Mouse (Mus musculus): ENCODE results near the gene Olfr157. TPM values are rescaled to one million over a fixed set of nuclear protein-coding genes. Genes with fewer than 3 reads are reported as not detected.

The Olfr157 gene
- polyA plus RNA-seq (2016; fragmentation: Nextera tagmentation; extraction: Ambion mirVana): not detected in 2 replicates

- H3K9me3 ChIP-seq (replicated peaks): no peaks in the 10 kb centered on the region
- 58% methylated on average over 1 of the region's 1 CpGs for WGBS
- peaks cover 3% of the 10 kb centered on the region; the same call in 1 of the 2 replicates for H3K4me1 ChIP-seq
- H3K4me3 ChIP-seq: no peak within 1 kb of the TSS
- H3K27ac ChIP-seq: no peak within 1 kb of the TSS
- H3K36me3 ChIP-seq: no peaks in the 10 kb centered on the region
- no peak for DNase-seq (ENCODE audit: low spot score)
- no peaks in the 10 kb centered on the region for H3K27me3 ChIP-seq (ENCODE audit: low read depth, poor library complexity, severe bottlenecking)
Observed at GRCm38 (mm10) chr4:43840101-43840500, at the start of gene Olfr157. TSS of gene Olfr157 (minus strand) at chr4:43840201.

- Histone ChIP-seq H3K27ac (peak overlapping the region; percentile 83), H3K27me3 (ENCODE audit: low read depth, poor library complexity, severe bottlenecking) (no peaks in the 10 kb centered on the region), H3K9me3 (replicated peaks) (no peaks in the 10 kb centered on the region), H3K4me1 (peaks cover 43% of the 10 kb centered on the region), H3K36me3 (peaks cover 13% of the 10 kb centered on the region), H3K4me3 (peak overlapping the region; percentile 26)
- 11% methylated on average over 4 of the region's 4 CpGs for WGBS
- peak; percentile 58 for DNase-seq (ENCODE audit: low spot score)
Observed at GRCm38 (mm10) chr4:43884196-43884595, 44.2 kb upstream of the Olfr157 start.

GRCm38 (mm10) chr4:43879566-43879965 lies 39.6 kb upstream of the Olfr157 start:
- DNase-seq (ENCODE audit: low spot score): no peak

GRCm38 (mm10) chr4:43878121-43878776 lies 38.2 kb upstream of the Olfr157 start:
- Histone ChIP-seq H3K4me1 (peaks cover 50% of the 10 kb centered on the region), H3K27me3 (ENCODE audit: low read depth, poor library complexity, severe bottlenecking) (no peaks in the 10 kb centered on the region), H3K9me3 (replicated peaks) (no peaks in the 10 kb centered on the region), H3K27ac (0 out of 2 replicates have a peak overlapping the region, but pooled peaks have one; percentile 20), H3K4me3 (no peak overlapping the region), H3K36me3 (no peaks in the 10 kb centered on the region)
- WGBS: 35% methylated on average over 5 of the region's 5 CpGs
- DNase-seq (ENCODE audit: low spot score): no peak

More at GRCm38 (mm10) chr4:43879566-43879965, 39.6 kb upstream of the Olfr157 start:
- H3K27ac ChIP-seq: no peak overlapping the region
- 75% methylated on average over 6 of the region's 6 CpGs for WGBS
- no peaks in the 10 kb centered on the region for H3K36me3 ChIP-seq
- H3K9me3 ChIP-seq (replicated peaks): no peaks in the 10 kb centered on the region
- H3K4me1 ChIP-seq: peaks cover 61% of the 10 kb centered on the region
- H3K27me3 ChIP-seq (ENCODE audit: low read depth, poor library complexity, severe bottlenecking): no peaks in the 10 kb centered on the region
- H3K4me3 ChIP-seq: no peak overlapping the region

- Histone ChIP-seq H3K4me3 (no peak overlapping the region), H3K4me1 (peaks cover 44% of the 10 kb centered on the region), H3K36me3 (no peaks in the 10 kb centered on the region), H3K27me3 (ENCODE audit: low read depth, poor library complexity, severe bottlenecking) (no peaks in the 10 kb centered on the region), H3K9me3 (replicated peaks) (no peaks in the 10 kb centered on the region), H3K27ac (no peak overlapping the region)
- no peak for DNase-seq (ENCODE audit: low spot score)
- 94% methylated on average over 1 of the region's 1 CpGs for WGBS
Observed at GRCm38 (mm10) chr4:43877230-43877629, 37.2 kb upstream of the Olfr157 start.

- H3K27ac ChIP-seq: peak overlapping the region; percentile 97
- H3K9me3 ChIP-seq (replicated peaks): no peaks in the 10 kb centered on the region
- H3K27me3 ChIP-seq (ENCODE audit: low read depth, poor library complexity, severe bottlenecking): no peaks in the 10 kb centered on the region
- peak overlapping the region; percentile 81 for H3K4me3 ChIP-seq
- no peaks in the 10 kb centered on the region for H3K36me3 ChIP-seq
- peaks cover 41% of the 10 kb centered on the region for H3K4me1 ChIP-seq
- under 1% methylated on average over 20 of the region's 20 CpGs for WGBS
- peak; percentile 73 for DNase-seq (ENCODE audit: low spot score)
Observed at GRCm38 (mm10) chr4:43875919-43876411, 36.0 kb upstream of the Olfr157 start.

GRCm38 (mm10) chr4:43875160-43875918 lies 35.3 kb upstream of the Olfr157 start, which contains the start of gene Reck:
TSS of gene Reck (plus strand) at chr4:43875530.
- 2% methylated on average over 73 of the region's 73 CpGs for WGBS
- Histone ChIP-seq H3K27ac (peak within 1 kb of the TSS; percentile 97), H3K9me3 (replicated peaks) (no peaks in the 10 kb centered on the region), H3K36me3 (no peaks in the 10 kb centered on the region), H3K4me1 (peaks cover 41% of the 10 kb centered on the region), H3K4me3 (peak within 1 kb of the TSS; percentile 81), H3K27me3 (ENCODE audit: low read depth, poor library complexity, severe bottlenecking) (no peaks in the 10 kb centered on the region)
- peak; percentile 98 for DNase-seq (ENCODE audit: low spot score)

GRCm38 (mm10) chr4:43874501-43874900 lies 34.5 kb upstream of the Olfr157 start:
- Histone ChIP-seq H3K27ac (peak overlapping the region; percentile 97), H3K36me3 (no peaks in the 10 kb centered on the region), H3K4me1 (peaks cover 41% of the 10 kb centered on the region), H3K27me3 (ENCODE audit: low read depth, poor library complexity, severe bottlenecking) (no peaks in the 10 kb centered on the region), H3K4me3 (peak overlapping the region; percentile 81), H3K9me3 (replicated peaks) (no peaks in the 10 kb centered on the region)
- 59% methylated on average over 7 of the region's 7 CpGs for WGBS
- no peak for DNase-seq (ENCODE audit: low spot score)

GRCm38 (mm10) chr4:43869821-43870220 lies 29.8 kb upstream of the Olfr157 start:
- Histone ChIP-seq H3K27ac (no peak overlapping the region), H3K9me3 (replicated peaks) (no peaks in the 10 kb centered on the region), H3K4me1 (peaks cover 11% of the 10 kb centered on the region), H3K27me3 (ENCODE audit: low read depth, poor library complexity, severe bottlenecking) (no peaks in the 10 kb centered on the region), H3K4me3 (no peak overlapping the region), H3K36me3 (no peaks in the 10 kb centered on the region)
- WGBS: 88% methylated on average over 10 of the region's 10 CpGs
- DNase-seq (ENCODE audit: low spot score): no peak

GRCm38 (mm10) chr4:43863298-43863697 lies 23.3 kb upstream of the Olfr157 start:
- no peak overlapping the region for H3K27ac ChIP-seq
- WGBS: 69% methylated on average over 4 of the region's 4 CpGs
- DNase-seq (ENCODE audit: low spot score): no peak
- no peaks in the 10 kb centered on the region for H3K27me3 ChIP-seq (ENCODE audit: low read depth, poor library complexity, severe bottlenecking)
- H3K9me3 ChIP-seq (replicated peaks): no peaks in the 10 kb centered on the region
- H3K36me3 ChIP-seq: no peaks in the 10 kb centered on the region
- H3K4me1 ChIP-seq: peaks cover 7% of the 10 kb centered on the region; the same call in 1 of the 2 replicates
- no peak overlapping the region for H3K4me3 ChIP-seq

- no peak overlapping the region for H3K4me3 ChIP-seq
- peaks cover 5% of the 10 kb centered on the region; the same call in 1 of the 2 replicates for H3K4me1 ChIP-seq
- no peaks in the 10 kb centered on the region for H3K9me3 ChIP-seq (replicated peaks)
- H3K27ac ChIP-seq: no peak overlapping the region
- 18% methylated on average over 14 of the region's 14 CpGs for WGBS
- peak; percentile 82 for DNase-seq (ENCODE audit: low spot score)
- no peaks in the 10 kb centered on the region for H3K36me3 ChIP-seq
- no peaks in the 10 kb centered on the region for H3K27me3 ChIP-seq (ENCODE audit: low read depth, poor library complexity, severe bottlenecking)
Observed at GRCm38 (mm10) chr4:43860744-43861519, 20.9 kb upstream of the Olfr157 start.

GRCm38 (mm10) chr4:43859886-43860285 lies 19.9 kb upstream of the Olfr157 start:
- 86% methylated on average over 10 of the region's 10 CpGs for WGBS
- no peaks in the 10 kb centered on the region for H3K9me3 ChIP-seq (replicated peaks)
- no peak overlapping the region for H3K27ac ChIP-seq
- no peak overlapping the region for H3K4me3 ChIP-seq
- no peaks in the 10 kb centered on the region for H3K36me3 ChIP-seq
- H3K27me3 ChIP-seq (ENCODE audit: low read depth, poor library complexity, severe bottlenecking): no peaks in the 10 kb centered on the region
- H3K4me1 ChIP-seq: peaks cover 2% of the 10 kb centered on the region; the same call in 1 of the 2 replicates
- DNase-seq (ENCODE audit: low spot score): no peak

All from limb, embryonic 10.5 days (tissue).